Mouse (Mus musculus): Measurements from ENCODE around the gene Gm20538. TPM values are rescaled to one million over a fixed set of nuclear protein-coding genes. Genes with fewer than 3 reads are reported as not detected.
A peak's percentile ranks its signal among the peaks of the same experiment; 100 is the strongest.

Gm20538 gene
- polyA plus RNA-seq, 1 experiment from 2014 or later = not detected

DNA sequence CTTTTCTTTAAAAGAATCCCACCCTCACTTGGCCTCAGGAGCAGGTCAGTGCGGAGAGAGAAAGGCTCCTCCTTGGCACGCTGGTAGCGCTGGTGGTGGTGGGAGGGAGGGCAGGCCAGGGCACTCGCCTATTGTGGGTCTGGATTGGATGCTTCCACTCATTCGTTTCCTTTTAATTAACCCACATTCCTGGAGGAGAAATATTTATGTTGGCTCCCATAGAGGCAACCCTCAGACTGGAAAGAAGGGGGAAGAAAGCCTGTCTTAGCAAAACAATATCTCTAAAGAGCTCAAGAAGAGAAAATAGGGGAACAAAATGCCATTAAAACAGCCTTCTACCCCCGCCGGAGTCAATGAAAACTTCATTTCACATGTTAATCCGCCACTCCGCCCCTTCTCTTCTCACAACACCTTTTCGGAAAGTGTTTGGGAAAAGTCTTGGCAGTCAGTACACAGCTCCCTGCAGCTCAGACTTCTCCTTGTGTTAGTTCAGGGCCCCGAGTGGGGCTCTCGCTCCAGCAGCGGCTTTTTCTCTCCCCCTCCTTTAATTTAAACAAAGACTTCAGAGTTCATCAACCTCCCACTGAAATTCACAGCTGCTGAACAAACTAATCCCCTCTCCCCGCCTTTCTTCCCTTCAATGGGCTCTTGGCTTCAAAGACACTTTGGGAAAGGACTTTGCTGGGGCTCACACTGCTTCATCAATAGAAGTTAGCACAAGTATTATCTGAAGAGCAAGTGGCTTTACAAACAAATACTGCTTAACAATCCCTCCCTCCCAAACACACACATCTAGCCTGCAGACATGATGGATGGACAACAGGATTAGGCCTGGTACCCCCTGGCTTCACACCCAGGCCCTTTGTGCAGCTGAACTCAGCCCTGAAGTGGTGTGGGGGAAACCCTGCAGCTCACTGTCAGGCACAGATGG lies 37.8 kb downstream of the Gm20538 start:
- WGBS = 8% methylated on average over 14 of the region's 14 CpGs
- H3K4me1 ChIP-seq (ENCODE audit: insufficient read depth) = peaks cover 24% of the 10 kb centered on the region
- peak; percentile 22; the same call in 1 of the 2 replicates for ATAC-seq (ENCODE audit: insufficient read depth)
- H3K36me3 ChIP-seq (ENCODE audit: insufficient read depth) = no peaks in the 10 kb centered on the region
- H3K4me2 ChIP-seq = peak overlapping the region; percentile 20; the same call in 1 of the 2 replicates
- H3K9ac ChIP-seq = no peak overlapping the region
- 0 out of 2 replicates have a peak, but pooled peaks have one; percentile 22 for TF ChIP-seq CTCF (IDR thresholded peaks at IDR 0.05; ENCODE audit: low read depth)
- no peaks in the 10 kb centered on the region for H3K9me3 ChIP-seq (ENCODE audit: low read depth, low read length)
- DNase-seq = peak; percentile 76
- no peak overlapping the region for H3K4me3 ChIP-seq (ENCODE audit: low read depth, low read length)
- peaks cover 47% of the 10 kb centered on the region for H3K27me3 ChIP-seq (ENCODE audit: insufficient read depth, low read length)
- no peak overlapping the region for H3K27ac ChIP-seq (ENCODE audit: low read depth)

DNA sequence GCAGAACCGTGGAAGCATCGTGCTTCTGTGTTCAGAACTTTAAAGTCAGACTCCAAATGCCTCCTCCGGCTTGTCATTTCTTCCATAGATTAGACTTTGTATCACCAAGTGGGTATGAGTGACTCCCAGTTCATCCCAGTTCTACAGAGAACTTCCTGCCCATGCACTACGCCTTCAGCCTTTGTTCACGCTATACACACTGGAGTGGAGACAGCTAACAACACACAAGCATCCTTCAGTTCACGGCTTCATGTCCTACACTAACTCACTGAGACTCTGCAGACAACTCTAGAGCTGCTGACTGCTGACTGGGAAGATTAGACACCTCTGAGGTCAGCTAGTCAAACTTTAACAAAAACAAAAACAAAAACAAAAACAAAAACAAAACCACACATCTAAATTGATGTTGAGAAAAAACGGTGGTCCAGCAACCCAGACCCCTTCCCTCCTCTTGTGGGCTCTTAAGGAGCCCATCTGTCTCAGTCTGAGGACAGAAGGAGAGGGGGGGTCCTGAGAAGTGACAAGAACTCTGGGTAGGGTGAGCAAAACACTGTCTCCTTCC lies 38.6 kb downstream of the Gm20538 start:
- no peak for DNase-seq
- no peaks in the 10 kb centered on the region for H3K9me3 ChIP-seq (ENCODE audit: low read depth, low read length)
- peaks cover 53% of the 10 kb centered on the region for H3K27me3 ChIP-seq (ENCODE audit: insufficient read depth, low read length)
- H3K4me3 ChIP-seq (ENCODE audit: low read depth, low read length) = no peak overlapping the region
- no peaks in the 10 kb centered on the region for H3K36me3 ChIP-seq (ENCODE audit: insufficient read depth)
- no peak for ATAC-seq (ENCODE audit: insufficient read depth)
- no peak overlapping the region for H3K9ac ChIP-seq
- no peak overlapping the region for H3K27ac ChIP-seq (ENCODE audit: low read depth)
- 24% methylated on average over 7 of the region's 7 CpGs for WGBS
- peaks cover 24% of the 10 kb centered on the region for H3K4me1 ChIP-seq (ENCODE audit: insufficient read depth)
- H3K4me2 ChIP-seq = no peak overlapping the region
- no peak for TF ChIP-seq CTCF (IDR thresholded peaks at IDR 0.05; ENCODE audit: low read depth)

DNA sequence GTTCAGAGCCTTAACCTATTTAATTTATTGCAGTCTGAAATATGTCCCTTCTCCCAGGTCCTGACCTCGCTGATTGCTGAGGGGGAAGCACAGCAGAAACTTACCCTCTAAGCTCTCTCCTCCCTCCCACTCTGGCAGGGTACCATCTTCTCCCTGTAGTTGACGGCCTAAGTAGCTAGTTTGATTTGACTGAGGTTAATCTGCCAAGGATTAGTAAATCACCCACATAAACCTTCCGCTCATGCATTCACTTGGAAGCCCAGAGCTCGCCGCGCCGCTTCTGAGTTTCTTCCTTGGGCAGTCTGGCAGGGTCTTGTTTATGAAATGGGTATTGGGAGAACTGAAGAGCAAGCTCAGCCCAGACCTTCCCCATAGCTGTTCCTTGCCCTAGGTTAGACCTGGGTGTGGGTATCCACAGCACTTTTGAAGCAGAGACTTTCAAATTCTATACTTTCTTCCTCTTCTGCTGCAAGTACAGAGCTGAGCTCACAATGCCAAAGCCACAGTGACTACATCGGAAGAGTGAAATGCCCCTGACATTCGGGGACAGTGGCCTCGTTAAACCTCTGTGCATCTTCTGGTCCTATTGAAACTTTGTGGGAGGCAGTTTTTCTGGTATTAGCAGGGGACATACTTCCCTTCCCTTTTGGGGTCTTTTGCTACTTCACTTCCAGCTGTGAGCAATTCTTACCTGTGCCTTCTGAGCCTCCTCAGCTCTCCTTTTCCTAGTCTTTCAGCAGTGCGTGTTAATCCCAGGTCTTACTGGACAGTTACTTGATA lies 39.4 kb downstream of the Gm20538 start:
- H3K4me2 ChIP-seq = no peak overlapping the region
- no peak for DNase-seq

DNA sequence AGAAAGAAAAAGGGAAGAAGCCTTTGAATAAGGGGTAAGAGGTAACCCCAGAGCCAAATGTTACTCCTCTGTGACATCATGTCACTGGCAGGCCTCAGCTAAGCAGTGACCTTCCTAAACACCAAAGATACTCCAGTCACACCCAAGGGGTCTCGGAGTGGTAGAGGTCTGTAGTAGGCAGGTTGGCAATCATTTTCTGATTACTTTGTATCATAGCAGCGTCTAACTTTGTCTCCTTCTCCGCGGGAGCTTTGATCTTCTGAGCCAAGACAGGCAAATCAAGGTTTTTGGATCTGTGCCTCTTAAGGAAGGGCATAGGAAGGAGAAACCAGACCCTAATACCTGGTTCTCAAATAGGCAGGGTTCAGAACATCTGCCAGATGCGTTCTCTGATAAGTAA lies 40.0 kb downstream of the Gm20538 start:
- ATAC-seq (ENCODE audit: insufficient read depth) (no peak), DNase-seq (no peak)
- no peak overlapping the region for H3K9ac ChIP-seq
- H3K4me3 ChIP-seq (ENCODE audit: low read depth, low read length) = no peak overlapping the region
- TF ChIP-seq CTCF (IDR thresholded peaks at IDR 0.05; ENCODE audit: low read depth) = no peak
- no peaks in the 10 kb centered on the region for H3K36me3 ChIP-seq (ENCODE audit: insufficient read depth)
- no peak overlapping the region for H3K27ac ChIP-seq (ENCODE audit: low read depth)
- H3K4me2 ChIP-seq = no peak overlapping the region
- peaks cover 59% of the 10 kb centered on the region for H3K27me3 ChIP-seq (ENCODE audit: insufficient read depth, low read length)
- no peaks in the 10 kb centered on the region for H3K9me3 ChIP-seq (ENCODE audit: low read depth, low read length)
- 40% methylated on average over 5 of the region's 5 CpGs for WGBS
- peaks cover 24% of the 10 kb centered on the region for H3K4me1 ChIP-seq (ENCODE audit: insufficient read depth)

More for the DNA sequence above, 39.4 kb downstream of the Gm20538 start:
- no peak overlapping the region for H3K4me3 ChIP-seq (ENCODE audit: low read depth, low read length)
- H3K9ac ChIP-seq = no peak overlapping the region
- peaks cover 24% of the 10 kb centered on the region for H3K4me1 ChIP-seq (ENCODE audit: insufficient read depth)
- no peaks in the 10 kb centered on the region for H3K9me3 ChIP-seq (ENCODE audit: low read depth, low read length)
- no peaks in the 10 kb centered on the region for H3K36me3 ChIP-seq (ENCODE audit: insufficient read depth)
- 34% methylated on average over 11 of the region's 11 CpGs for WGBS
- no peak for ATAC-seq (ENCODE audit: insufficient read depth)
- H3K27ac ChIP-seq (ENCODE audit: low read depth) = no peak overlapping the region
- peaks cover 59% of the 10 kb centered on the region for H3K27me3 ChIP-seq (ENCODE audit: insufficient read depth, low read length)
- TF ChIP-seq CTCF (IDR thresholded peaks at IDR 0.05; ENCODE audit: low read depth) = no peak

DNA sequence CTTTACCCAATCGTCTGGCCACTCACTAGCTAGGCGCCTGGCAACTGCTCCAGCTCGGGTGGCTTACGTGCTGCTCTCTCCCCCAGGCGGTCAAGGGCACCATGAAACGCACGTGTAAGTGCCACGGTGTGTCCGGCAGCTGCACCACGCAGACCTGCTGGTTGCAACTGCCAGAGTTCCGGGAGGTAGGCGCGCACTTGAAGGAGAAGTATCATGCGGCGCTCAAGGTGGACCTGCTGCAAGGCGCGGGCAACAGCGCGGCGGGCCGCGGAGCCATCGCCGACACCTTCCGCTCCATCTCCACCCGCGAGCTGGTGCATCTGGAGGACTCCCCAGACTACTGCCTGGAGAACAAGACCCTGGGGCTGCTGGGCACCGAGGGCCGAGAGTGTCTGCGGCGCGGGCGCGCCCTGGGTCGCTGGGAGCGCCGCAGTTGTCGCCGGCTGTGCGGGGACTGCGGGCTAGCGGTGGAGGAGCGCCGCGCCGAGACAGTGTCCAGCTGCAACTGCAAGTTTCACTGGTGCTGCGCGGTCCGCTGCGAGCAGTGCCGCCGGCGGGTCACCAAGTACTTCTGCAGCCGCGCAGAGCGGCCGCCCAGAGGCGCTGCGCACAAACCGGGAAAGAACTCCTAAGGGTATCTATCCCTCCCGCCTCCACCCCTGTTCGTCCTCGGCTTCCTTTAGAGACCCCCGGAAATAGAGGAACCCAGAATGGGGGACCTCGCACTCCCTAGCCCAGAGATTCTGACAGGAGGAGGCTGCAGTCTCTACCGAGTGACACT lies 41.0 kb downstream of the Gm20538 start:
- Histone ChIP-seq H3K4me3 (ENCODE audit: low read depth, low read length) (peak overlapping the region; percentile 46), H3K4me1 (ENCODE audit: insufficient read depth) (peaks cover 21% of the 10 kb centered on the region), H3K27ac (ENCODE audit: low read depth) (no peak overlapping the region), H3K9ac (no peak overlapping the region; the same call in 1 of the 2 replicates), H3K4me2 (peak overlapping the region; percentile 86), H3K9me3 (ENCODE audit: low read depth, low read length) (no peaks in the 10 kb centered on the region), H3K36me3 (ENCODE audit: insufficient read depth) (no peaks in the 10 kb centered on the region), H3K27me3 (ENCODE audit: insufficient read depth, low read length) (peaks cover 62% of the 10 kb centered on the region)
- TF ChIP-seq CTCF (IDR thresholded peaks at IDR 0.05; ENCODE audit: low read depth) = 0 out of 2 replicates have a peak, but pooled peaks have one; percentile 7
- ATAC-seq (ENCODE audit: insufficient read depth) (peak; percentile 61), DNase-seq (peak; percentile 73)
- WGBS = under 1% methylated on average over 66 of the region's 66 CpGs

DNA sequence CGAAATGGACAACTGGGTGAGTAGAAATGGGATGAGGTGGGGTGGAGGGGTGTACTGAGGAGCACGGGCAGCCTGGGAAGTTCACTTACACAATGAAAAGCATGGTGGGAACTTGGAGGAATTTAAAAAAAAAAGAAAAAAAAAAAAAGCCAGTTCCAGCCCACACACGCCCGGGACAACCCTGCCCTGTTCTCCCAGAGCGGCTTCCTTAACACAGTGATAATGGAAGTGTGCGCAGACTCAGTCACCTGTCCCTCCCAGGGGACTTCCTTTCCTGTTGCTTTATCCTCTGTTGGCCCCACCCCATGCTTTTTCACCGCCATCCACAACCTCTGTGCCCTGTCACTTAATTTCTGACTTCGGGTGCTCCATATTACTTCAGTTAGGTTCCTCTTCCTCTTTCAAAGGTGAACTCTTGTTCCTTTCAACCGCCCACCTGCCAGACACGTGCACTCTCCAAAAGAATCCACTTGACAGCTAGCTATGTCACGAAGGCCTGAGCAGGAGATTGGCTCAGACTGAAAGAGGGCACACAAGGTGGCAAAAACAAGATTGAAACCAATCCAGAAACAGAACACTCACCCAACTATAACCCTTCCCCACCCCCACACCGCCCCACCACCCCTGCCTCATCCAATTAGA lies 42.0 kb downstream of the Gm20538 start:
- peaks cover 62% of the 10 kb centered on the region for H3K27me3 ChIP-seq (ENCODE audit: insufficient read depth, low read length)
- 0 out of 2 replicates have a peak overlapping the region, but pooled peaks have one; percentile 46 for H3K4me3 ChIP-seq (ENCODE audit: low read depth, low read length)
- H3K36me3 ChIP-seq (ENCODE audit: insufficient read depth) = no peaks in the 10 kb centered on the region
- ATAC-seq (ENCODE audit: insufficient read depth) (no peak), DNase-seq (no peak)
- H3K27ac ChIP-seq (ENCODE audit: low read depth) = no peak overlapping the region
- H3K9me3 ChIP-seq (ENCODE audit: low read depth, low read length) = no peaks in the 10 kb centered on the region
- no peak for TF ChIP-seq CTCF (IDR thresholded peaks at IDR 0.05; ENCODE audit: low read depth)
- no peak overlapping the region; the same call in 1 of the 2 replicates for H3K4me2 ChIP-seq
- H3K9ac ChIP-seq = no peak overlapping the region
- H3K4me1 ChIP-seq (ENCODE audit: insufficient read depth) = peaks cover 20% of the 10 kb centered on the region
- 4% methylated on average over 12 of the region's 12 CpGs for WGBS

Data from lung, embryonic 14.5 days (tissue).